Mouse (Mus musculus): ENCODE measurements around the gene Olfr1176. TPM values are rescaled to one million over a fixed set of nuclear protein-coding genes. Genes with fewer than 3 reads are reported as not detected.

Olfr1176 gene
- not detected for polyA plus RNA-seq (2012; fragmentation: generic; extraction: Trizol)

DNA sequence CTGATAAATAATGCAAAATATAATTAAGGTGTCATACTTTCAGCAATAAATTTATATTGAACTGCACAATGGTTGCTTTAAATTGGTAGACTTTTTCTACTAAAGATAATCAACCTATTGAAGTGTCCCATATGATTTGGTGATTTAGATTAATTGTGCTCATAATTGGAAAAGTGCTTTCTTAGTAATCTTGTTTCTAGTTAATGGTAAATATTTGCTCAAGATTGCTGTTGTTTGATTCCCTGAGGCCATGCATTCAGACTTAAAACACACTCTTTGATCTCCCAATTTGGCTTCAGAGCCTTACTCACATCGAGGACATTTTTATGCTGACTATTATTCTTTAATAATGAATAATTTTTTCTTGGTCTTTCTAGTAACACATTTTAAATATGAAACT is at the start of gene Olfr1176:
Gene Olfr1176 (plus strand): TSS at position 301 of the 400 bp plus-strand sequence.
- no peak for TF ChIP-seq REST (IDR thresholded peaks at IDR 0.05; ENCODE audit: insufficient read depth, insufficient read length)
- TF ChIP-seq CEBPB (IDR thresholded peaks at IDR 0.05; ENCODE audit: insufficient read depth, poor library complexity, severe bottlenecking) = no peak
- no peak for TF ChIP-seq MYOD1 (IDR thresholded peaks at IDR 0.05; ENCODE audit: control insufficient read depth in 1 of 3, insufficient read length in 2 of 3, low read depth in 2 of 3)
- no peak for TF ChIP-seq TCF3 (IDR thresholded peaks at IDR 0.05; ENCODE audit: insufficient read length, low read depth)
- no peak for TF ChIP-seq USF1 (IDR thresholded peaks at IDR 0.05; ENCODE audit: low read depth)
- TF ChIP-seq POLR2AphosphoS2 (IDR thresholded peaks at IDR 0.05; ENCODE audit: insufficient read length, low read depth) = no peak
- no peak for TF ChIP-seq SRF (IDR thresholded peaks at IDR 0.05; ENCODE audit: control insufficient read depth, insufficient read length, low read depth)
- TF ChIP-seq MYOG (IDR thresholded peaks at IDR 0.05; ENCODE audit: control insufficient read depth in 1 of 3, insufficient read depth in 1 of 3, insufficient read length in 2 of 3, low read depth in 2 of 3) = no peak
- no peak for TF ChIP-seq TCF12 (IDR thresholded peaks at IDR 0.05; ENCODE audit: insufficient read depth, poor library complexity, severe bottlenecking)
- TF ChIP-seq POLR2A (IDR thresholded peaks at IDR 0.05; ENCODE audit: insufficient read length, low read depth) = no peak
- TF ChIP-seq E2F4 (IDR thresholded peaks at IDR 0.05; ENCODE audit: insufficient read depth) = no peak
- TF ChIP-seq MAX (IDR thresholded peaks at IDR 0.05; ENCODE audit: low read depth) = no peak
- H3ac ChIP-seq (ENCODE audit: control insufficient read depth, insufficient read length) = no peak within 1 kb of the TSS
- H3K4me3 ChIP-seq = no peak within 1 kb of the TSS
- H3K4me2 ChIP-seq (ENCODE audit: low read depth) = no peak within 1 kb of the TSS
- no peaks in the 10 kb centered on the region for H3K79me2 ChIP-seq (ENCODE audit: control insufficient read depth, insufficient read depth)
- no peaks in the 10 kb centered on the region for H3K36me3 ChIP-seq (ENCODE audit: control insufficient read depth, insufficient read depth)
- H3K27me3 ChIP-seq (ENCODE audit: control insufficient read depth, insufficient read depth, insufficient read length) = no peaks in the 10 kb centered on the region

DNA sequence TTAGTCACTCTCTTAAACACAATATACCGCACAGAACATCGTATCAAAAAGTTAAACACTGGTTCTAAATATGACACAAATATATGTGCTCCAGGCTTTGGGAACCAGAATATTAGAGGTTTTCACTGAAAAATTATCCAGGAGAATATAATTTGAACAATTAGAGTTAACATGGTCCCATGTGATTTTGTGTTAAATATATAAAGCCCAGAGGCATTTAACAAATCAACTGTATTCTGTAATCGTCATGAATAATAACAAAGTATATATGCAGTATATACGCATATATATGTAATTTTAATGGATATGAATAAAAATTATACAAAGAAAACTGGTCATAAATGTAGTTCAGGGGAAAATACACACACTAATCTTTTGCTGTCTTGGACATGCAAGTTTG is 21.5 kb upstream of the Olfr1176 start, which contains the start of gene Olfr1174-ps:
Gene Olfr1174-ps (minus strand): TSS at position 101 of the 400 bp plus-strand sequence.
- Histone ChIP-seq H3K79me2 (ENCODE audit: control insufficient read depth, insufficient read depth) (no peaks in the 10 kb centered on the region), H3K36me3 (ENCODE audit: control insufficient read depth, insufficient read depth) (no peaks in the 10 kb centered on the region), H3K4me2 (ENCODE audit: low read depth) (no peak within 1 kb of the TSS), H3K4me3 (no peak within 1 kb of the TSS), H3K27me3 (ENCODE audit: control insufficient read depth, insufficient read depth, insufficient read length) (no peaks in the 10 kb centered on the region), H3ac (ENCODE audit: control insufficient read depth, insufficient read length) (no peak within 1 kb of the TSS)
- TF ChIP-seq SRF (IDR thresholded peaks at IDR 0.05; ENCODE audit: control insufficient read depth, insufficient read length, low read depth) = no peak
- TF ChIP-seq E2F4 (IDR thresholded peaks at IDR 0.05; ENCODE audit: insufficient read depth) = no peak

DNA sequence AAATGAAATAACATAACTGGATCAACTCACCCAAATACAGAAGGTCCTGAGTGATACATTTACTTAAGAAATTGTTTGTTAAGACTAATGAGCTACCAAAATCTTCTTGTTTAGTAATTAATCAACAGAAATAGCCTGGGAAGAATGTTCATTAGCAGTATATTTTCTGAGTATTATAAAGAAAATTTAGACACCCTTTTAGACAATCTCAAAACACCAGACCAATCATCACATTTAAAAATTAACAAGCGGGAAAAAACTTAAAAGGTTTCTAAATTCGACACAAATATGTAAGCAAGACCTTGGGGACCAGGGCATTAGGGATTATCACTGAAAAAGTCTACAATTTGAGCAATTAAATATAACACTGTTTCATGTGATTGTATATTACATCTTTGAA is 9.4 kb upstream of the Olfr1176 start, which contains the start of gene Olfr1175-ps:
Gene Olfr1175-ps (minus strand): TSS at position 101 of the 400 bp plus-strand sequence.
- H3K36me3 ChIP-seq (ENCODE audit: control insufficient read depth, insufficient read depth) = no peaks in the 10 kb centered on the region
- H3ac ChIP-seq (ENCODE audit: control insufficient read depth, insufficient read length) = no peak within 1 kb of the TSS
- no peak within 1 kb of the TSS for H3K4me3 ChIP-seq
- no peak within 1 kb of the TSS for H3K4me2 ChIP-seq (ENCODE audit: low read depth)
- no peaks in the 10 kb centered on the region for H3K79me2 ChIP-seq (ENCODE audit: control insufficient read depth, insufficient read depth)
- no peak for TF ChIP-seq USF1 (IDR thresholded peaks at IDR 0.05; ENCODE audit: low read depth)
- no peak for TF ChIP-seq POLR2AphosphoS2 (IDR thresholded peaks at IDR 0.05; ENCODE audit: insufficient read length, low read depth)
- no peak for TF ChIP-seq REST (IDR thresholded peaks at IDR 0.05; ENCODE audit: insufficient read depth, insufficient read length)
- TF ChIP-seq TCF3 (IDR thresholded peaks at IDR 0.05; ENCODE audit: insufficient read length, low read depth) = no peak
- TF ChIP-seq E2F4 (IDR thresholded peaks at IDR 0.05; ENCODE audit: insufficient read depth) = no peak
- no peak for TF ChIP-seq SRF (IDR thresholded peaks at IDR 0.05; ENCODE audit: control insufficient read depth, insufficient read length, low read depth)
- no peak for TF ChIP-seq TCF12 (IDR thresholded peaks at IDR 0.05; ENCODE audit: insufficient read depth, poor library complexity, severe bottlenecking)
- no peak for TF ChIP-seq MYOG (IDR thresholded peaks at IDR 0.05; ENCODE audit: control insufficient read depth in 1 of 3, insufficient read depth in 1 of 3, insufficient read length in 2 of 3, low read depth in 2 of 3)
- TF ChIP-seq CEBPB (IDR thresholded peaks at IDR 0.05; ENCODE audit: insufficient read depth, poor library complexity, severe bottlenecking) = no peak
- no peak for TF ChIP-seq MYOD1 (IDR thresholded peaks at IDR 0.05; ENCODE audit: control insufficient read depth in 1 of 3, insufficient read length in 2 of 3, low read depth in 2 of 3)
- no peak for TF ChIP-seq POLR2A (IDR thresholded peaks at IDR 0.05; ENCODE audit: insufficient read length, low read depth)
- no peak for TF ChIP-seq MAX (IDR thresholded peaks at IDR 0.05; ENCODE audit: low read depth)
- no peaks in the 10 kb centered on the region for H3K27me3 ChIP-seq (ENCODE audit: control insufficient read depth, insufficient read depth, insufficient read length)

DNA sequence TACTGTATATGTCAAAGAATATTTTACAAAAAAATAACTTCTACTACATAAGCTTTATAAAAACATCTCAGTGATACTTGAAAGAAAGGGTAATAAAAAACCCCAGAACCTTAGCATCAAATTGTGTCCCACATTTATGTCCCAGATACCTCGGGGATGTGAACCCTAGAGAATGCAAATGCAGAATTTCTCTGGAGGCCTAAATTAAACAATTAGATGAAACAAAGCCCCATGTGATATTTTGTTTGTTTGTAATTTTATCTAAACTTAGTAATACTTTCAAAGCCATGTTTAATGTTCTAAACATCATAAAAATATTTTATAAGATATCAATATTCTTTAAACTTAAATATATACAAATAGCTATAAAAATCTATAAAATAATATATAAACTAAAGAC is 9.9 kb downstream of the Olfr1176 start, which contains the start of gene Olfr1177-ps:
Gene Olfr1177-ps (minus strand): TSS at position 101 of the 400 bp plus-strand sequence.
- Histone ChIP-seq H3K4me2 (ENCODE audit: low read depth) (no peak within 1 kb of the TSS), H3K27me3 (ENCODE audit: control insufficient read depth, insufficient read depth, insufficient read length) (no peaks in the 10 kb centered on the region), H3ac (ENCODE audit: control insufficient read depth, insufficient read length) (no peak within 1 kb of the TSS), H3K4me3 (no peak within 1 kb of the TSS), H3K36me3 (ENCODE audit: control insufficient read depth, insufficient read depth) (no peaks in the 10 kb centered on the region), H3K79me2 (ENCODE audit: control insufficient read depth, insufficient read depth) (no peaks in the 10 kb centered on the region)
- TF ChIP-seq TCF12 (IDR thresholded peaks at IDR 0.05; ENCODE audit: insufficient read depth, poor library complexity, severe bottlenecking) (no peak), POLR2AphosphoS2 (IDR thresholded peaks at IDR 0.05; ENCODE audit: insufficient read length, low read depth) (no peak), TCF3 (IDR thresholded peaks at IDR 0.05; ENCODE audit: insufficient read length, low read depth) (no peak), USF1 (IDR thresholded peaks at IDR 0.05; ENCODE audit: low read depth) (no peak), REST (IDR thresholded peaks at IDR 0.05; ENCODE audit: insufficient read depth, insufficient read length) (no peak), MAX (IDR thresholded peaks at IDR 0.05; ENCODE audit: low read depth) (no peak)

DNA sequence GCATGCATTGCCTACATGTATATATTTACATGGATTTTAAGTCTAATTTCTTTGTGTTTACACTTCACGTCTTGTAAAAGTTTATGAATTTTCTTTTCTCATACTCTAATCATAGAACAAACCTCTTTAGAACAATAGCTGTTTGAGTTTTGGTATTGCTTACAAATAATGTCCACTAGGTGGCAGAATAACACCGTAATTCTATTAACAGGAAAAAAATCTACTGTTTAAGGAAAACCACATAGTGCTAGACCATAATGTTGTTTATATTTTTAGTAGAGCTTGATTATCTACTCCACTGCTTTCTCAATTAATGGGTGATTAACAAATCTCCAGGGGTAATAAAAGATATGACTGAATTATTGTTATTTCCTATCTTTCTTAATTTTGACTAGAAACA is 19.8 kb downstream of the Olfr1176 start:
- H3K4me3 ChIP-seq = no peak overlapping the region
- TF ChIP-seq TCF12 (IDR thresholded peaks at IDR 0.05; ENCODE audit: insufficient read depth, poor library complexity, severe bottlenecking) (no peak), USF1 (IDR thresholded peaks at IDR 0.05; ENCODE audit: low read depth) (no peak), MYOG (IDR thresholded peaks at IDR 0.05; ENCODE audit: control insufficient read depth in 1 of 3, insufficient read depth in 1 of 3, insufficient read length in 2 of 3, low read depth in 2 of 3) (no peak), E2F4 (IDR thresholded peaks at IDR 0.05; ENCODE audit: insufficient read depth) (no peak), CEBPB (IDR thresholded peaks at IDR 0.05; ENCODE audit: insufficient read depth, poor library complexity, severe bottlenecking) (no peak), MYOD1 (IDR thresholded peaks at IDR 0.05; ENCODE audit: control insufficient read depth in 1 of 3, insufficient read length in 2 of 3, low read depth in 2 of 3) (no peak), POLR2A (IDR thresholded peaks at IDR 0.05; ENCODE audit: insufficient read length, low read depth) (no peak)
- H3K79me2 ChIP-seq (ENCODE audit: control insufficient read depth, insufficient read depth) = no peaks in the 10 kb centered on the region
- no peak overlapping the region for H3K4me2 ChIP-seq (ENCODE audit: low read depth)
- no peak overlapping the region for H3ac ChIP-seq (ENCODE audit: control insufficient read depth, insufficient read length)
- no peaks in the 10 kb centered on the region for H3K27me3 ChIP-seq (ENCODE audit: control insufficient read depth, insufficient read depth, insufficient read length)
- H3K36me3 ChIP-seq (ENCODE audit: control insufficient read depth, insufficient read depth) = no peaks in the 10 kb centered on the region

Data from myocyte (in vitro differentiated cells).